Mouse (Mus musculus): ENCODE measurements around the gene Cage1. TPM values are rescaled to one million over a fixed set of nuclear protein-coding genes. Genes with fewer than 3 reads are reported as not detected.
A peak's percentile ranks its signal among the peaks of the same experiment; 100 is the strongest.

The Cage1 gene
- polyA plus RNA-seq (2012; rRNA removed) (0.50 and 0.57 TPM in 2 replicates), polyA plus RNA-seq (2014; fragmentation: Nextera tagmentation; extraction: Ambion mirVana) (1.3 TPM in 2 replicates)

DNA sequence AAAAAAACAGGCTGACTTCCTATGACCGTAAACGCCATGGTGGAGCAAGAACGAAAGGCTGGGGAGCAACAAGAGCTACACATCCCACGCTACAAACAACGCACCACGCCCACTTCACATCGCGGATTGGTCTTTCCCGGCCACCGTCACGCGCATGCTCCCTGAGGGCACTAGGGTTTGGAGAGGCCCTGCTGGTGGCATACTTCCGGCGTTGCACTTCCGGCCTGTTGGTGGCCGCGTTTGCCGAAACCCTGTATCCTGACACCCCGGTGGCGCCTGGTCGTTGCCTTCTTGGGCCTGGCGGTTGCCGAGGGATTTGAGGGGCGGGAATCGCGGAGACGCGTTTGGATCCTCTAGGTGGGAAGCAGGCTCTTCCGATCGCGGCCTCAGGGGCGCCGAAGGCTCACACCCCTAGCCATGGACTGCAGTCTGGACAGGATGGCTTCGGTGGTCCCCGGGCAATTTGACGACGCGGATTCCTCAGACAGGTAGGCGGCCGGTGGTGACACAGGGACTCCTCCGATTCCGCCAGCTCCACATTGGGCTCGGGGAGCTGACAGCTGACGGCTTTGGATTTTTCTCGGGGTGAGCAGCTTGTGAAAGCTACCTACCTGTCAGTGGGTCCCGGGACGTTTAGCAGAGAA, at the start of gene Cage1:
Cage1 (minus strand) TSS at position 26 of the 644 bp plus-strand sequence.
- peak within 1 kb of the TSS; percentile 94 for H3K4me2 ChIP-seq (replicated peaks; ENCODE audit: low read depth, low read length, severe bottlenecking)
- peak within 1 kb of the TSS; percentile 49 for H3K27ac ChIP-seq (replicated peaks; ENCODE audit: low read depth, low read length)
- DNase-seq (ENCODE audit: low spot score) (peak; percentile 97), ATAC-seq (ENCODE audit: low FRiP score, low read depth) (peak; percentile 97)
- H3K36me3 ChIP-seq (ENCODE audit: control insufficient read depth, insufficient read depth, low read length), result peaks cover 23% of the 10 kb centered on the region
- H3K9ac ChIP-seq (ENCODE audit: low read depth, low read length, severe bottlenecking), result peak within 1 kb of the TSS; percentile 86
- peak within 1 kb of the TSS; percentile 75 for H3K4me3 ChIP-seq (replicated peaks; ENCODE audit: low read length)
- no peaks in the 10 kb centered on the region for H3K27me3 ChIP-seq (ENCODE audit: control insufficient read depth, insufficient read depth, low read length)
- H3K9me3 ChIP-seq (ENCODE audit: control insufficient read depth, low read length), result no peaks in the 10 kb centered on the region
- 1% methylated on average over 44 of the region's 47 CpGs for WGBS
- TF ChIP-seq POLR2A (IDR thresholded peaks at IDR 0.05; ENCODE audit: borderline replicate concordance, extremely low read depth, insufficient read depth, insufficient read length), result peak; percentile 36; the same call in 1 of the 2 replicates
- H3K4me1 ChIP-seq (ENCODE audit: control insufficient read depth, insufficient read depth, low read length), result peaks cover 13% of the 10 kb centered on the region

DNA sequence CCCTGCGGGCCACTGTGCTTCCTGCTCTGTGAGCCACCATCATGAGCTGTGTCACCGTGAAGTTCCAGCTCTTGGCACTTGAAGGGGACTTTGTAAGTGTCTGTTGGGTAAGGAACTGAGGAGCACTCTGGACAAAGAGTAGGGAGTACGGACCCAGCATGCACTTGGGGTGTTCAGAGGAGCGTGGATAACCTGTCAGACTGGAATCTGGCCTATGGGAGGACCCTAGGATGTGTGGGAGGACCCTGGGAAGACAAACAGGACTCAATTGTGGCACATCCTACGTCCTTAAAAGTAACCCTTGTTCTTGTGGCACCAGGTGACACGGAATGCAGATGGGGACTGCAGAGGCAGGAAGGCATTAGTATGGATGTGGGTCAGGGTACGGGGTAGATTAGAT, 44.3 kb upstream of the Cage1 start:
- no peak for DNase-seq (ENCODE audit: low spot score)
- no peak overlapping the region for H3K27ac ChIP-seq (replicated peaks; ENCODE audit: low read depth, low read length)
- no peak for ATAC-seq (ENCODE audit: low FRiP score, low read depth)
- H3K9me3 ChIP-seq (ENCODE audit: control insufficient read depth, low read length), result no peaks in the 10 kb centered on the region
- no peak for TF ChIP-seq POLR2A (IDR thresholded peaks at IDR 0.05; ENCODE audit: borderline replicate concordance, extremely low read depth, insufficient read depth, insufficient read length)
- 77% methylated on average over 7 of the region's 7 CpGs for WGBS
- no peak overlapping the region for H3K9ac ChIP-seq (ENCODE audit: low read depth, low read length, severe bottlenecking)
- no peaks in the 10 kb centered on the region for H3K27me3 ChIP-seq (ENCODE audit: control insufficient read depth, insufficient read depth, low read length)
- H3K4me1 ChIP-seq (ENCODE audit: control insufficient read depth, insufficient read depth, low read length), result no peaks in the 10 kb centered on the region
- H3K4me3 ChIP-seq (replicated peaks; ENCODE audit: low read length), result no peak overlapping the region
- no peaks in the 10 kb centered on the region for H3K36me3 ChIP-seq (ENCODE audit: control insufficient read depth, insufficient read depth, low read length)
- no peak overlapping the region for H3K4me2 ChIP-seq (replicated peaks; ENCODE audit: low read depth, low read length, severe bottlenecking)

DNA sequence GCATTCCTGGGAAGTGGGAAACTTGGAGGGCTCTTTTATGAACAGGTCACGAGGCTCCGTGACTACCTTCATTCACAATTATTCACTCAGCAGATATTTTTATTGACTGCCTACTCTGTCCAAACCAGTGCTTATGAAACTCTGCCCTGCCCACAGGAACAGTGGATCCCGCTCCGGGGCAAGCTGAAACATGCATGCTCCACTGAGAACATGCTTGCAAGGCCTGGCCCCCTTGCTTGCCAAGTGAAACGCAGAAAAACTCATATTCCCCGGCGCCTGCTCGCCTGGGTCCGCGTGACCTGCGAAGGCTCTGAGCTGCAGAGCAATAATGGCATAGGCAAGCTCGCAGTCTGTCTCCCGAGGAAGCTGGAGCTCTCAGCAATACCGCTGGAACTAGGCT, 43.9 kb upstream of the Cage1 start:
- Histone ChIP-seq H3K9me3 (ENCODE audit: control insufficient read depth, low read length) (no peaks in the 10 kb centered on the region), H3K27me3 (ENCODE audit: control insufficient read depth, insufficient read depth, low read length) (no peaks in the 10 kb centered on the region), H3K4me2 (replicated peaks; ENCODE audit: low read depth, low read length, severe bottlenecking) (no peak overlapping the region), H3K27ac (replicated peaks; ENCODE audit: low read depth, low read length) (no peak overlapping the region), H3K9ac (ENCODE audit: low read depth, low read length, severe bottlenecking) (no peak overlapping the region), H3K4me1 (ENCODE audit: control insufficient read depth, insufficient read depth, low read length) (no peaks in the 10 kb centered on the region), H3K36me3 (ENCODE audit: control insufficient read depth, insufficient read depth, low read length) (no peaks in the 10 kb centered on the region), H3K4me3 (replicated peaks; ENCODE audit: low read length) (no peak overlapping the region)
- no peak for ATAC-seq (ENCODE audit: low FRiP score, low read depth)
- peak; percentile 12 for DNase-seq (ENCODE audit: low spot score)
- TF ChIP-seq POLR2A (IDR thresholded peaks at IDR 0.05; ENCODE audit: borderline replicate concordance, extremely low read depth, insufficient read depth, insufficient read length), result no peak
- WGBS, result 76% methylated on average over 14 of the region's 14 CpGs

DNA sequence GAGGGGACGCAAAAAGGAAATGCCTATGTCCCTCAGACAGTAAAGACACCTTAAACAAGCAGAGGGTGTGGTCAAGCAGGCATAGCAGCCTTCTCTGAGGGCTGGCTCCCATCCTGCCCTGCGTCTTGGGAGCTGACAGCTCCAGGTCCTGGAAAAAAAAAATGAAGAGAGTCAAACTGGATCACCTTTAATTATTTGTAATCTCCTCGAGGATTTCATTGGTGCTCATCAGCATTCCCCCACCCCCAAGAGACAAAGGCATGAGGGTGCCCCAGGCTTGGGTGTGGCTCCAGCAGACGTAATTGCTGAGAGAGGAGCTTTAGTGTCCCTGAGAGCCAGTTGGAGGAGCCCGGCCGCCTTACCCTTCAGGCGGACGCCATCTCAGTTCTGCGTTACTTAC, 43.1 kb upstream of the Cage1 start:
- Histone ChIP-seq H3K27me3 (ENCODE audit: control insufficient read depth, insufficient read depth, low read length) (no peaks in the 10 kb centered on the region), H3K4me1 (ENCODE audit: control insufficient read depth, insufficient read depth, low read length) (no peaks in the 10 kb centered on the region), H3K9me3 (ENCODE audit: control insufficient read depth, low read length) (no peaks in the 10 kb centered on the region), H3K36me3 (ENCODE audit: control insufficient read depth, insufficient read depth, low read length) (no peaks in the 10 kb centered on the region), H3K9ac (ENCODE audit: low read depth, low read length, severe bottlenecking) (no peak overlapping the region), H3K27ac (replicated peaks; ENCODE audit: low read depth, low read length) (no peak overlapping the region), H3K4me3 (replicated peaks; ENCODE audit: low read length) (no peak overlapping the region), H3K4me2 (replicated peaks; ENCODE audit: low read depth, low read length, severe bottlenecking) (no peak overlapping the region)
- WGBS, result 38% methylated on average over 9 of the region's 9 CpGs
- TF ChIP-seq POLR2A (IDR thresholded peaks at IDR 0.05; ENCODE audit: borderline replicate concordance, extremely low read depth, insufficient read depth, insufficient read length), result no peak
- DNase-seq (ENCODE audit: low spot score) (peak; percentile 15), ATAC-seq (ENCODE audit: low FRiP score, low read depth) (no peak)

DNA sequence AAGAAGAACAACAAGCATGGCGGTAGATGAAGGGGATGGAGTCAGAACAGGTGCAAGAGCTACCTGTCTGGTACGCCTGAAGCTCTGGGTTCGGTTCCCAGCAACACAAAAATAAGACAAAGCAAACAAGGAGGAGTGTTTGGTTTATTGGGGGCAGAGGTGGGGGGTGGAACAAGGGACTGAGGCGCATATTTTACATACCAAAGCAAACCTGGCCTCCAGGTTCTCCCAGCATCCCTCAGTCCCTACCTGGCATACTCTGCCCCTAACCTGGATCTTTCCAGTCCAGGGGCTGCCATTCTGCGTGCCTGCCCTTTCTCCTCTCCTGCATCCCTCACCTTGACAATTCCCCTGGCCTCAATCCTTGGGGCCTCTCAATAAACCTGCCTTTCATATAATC, 42.5 kb upstream of the Cage1 start:
- H3K9ac ChIP-seq (ENCODE audit: low read depth, low read length, severe bottlenecking), result no peak overlapping the region
- H3K36me3 ChIP-seq (ENCODE audit: control insufficient read depth, insufficient read depth, low read length), result no peaks in the 10 kb centered on the region
- TF ChIP-seq POLR2A (IDR thresholded peaks at IDR 0.05; ENCODE audit: borderline replicate concordance, extremely low read depth, insufficient read depth, insufficient read length), result no peak
- no peaks in the 10 kb centered on the region for H3K9me3 ChIP-seq (ENCODE audit: control insufficient read depth, low read length)
- H3K27me3 ChIP-seq (ENCODE audit: control insufficient read depth, insufficient read depth, low read length), result no peaks in the 10 kb centered on the region
- 67% methylated on average over 5 of the region's 5 CpGs for WGBS
- no peak overlapping the region for H3K27ac ChIP-seq (replicated peaks; ENCODE audit: low read depth, low read length)
- no peak for ATAC-seq (ENCODE audit: low FRiP score, low read depth)
- no peak overlapping the region for H3K4me3 ChIP-seq (replicated peaks; ENCODE audit: low read length)
- H3K4me2 ChIP-seq (replicated peaks; ENCODE audit: low read depth, low read length, severe bottlenecking), result no peak overlapping the region
- no peak for DNase-seq (ENCODE audit: low spot score)
- no peaks in the 10 kb centered on the region for H3K4me1 ChIP-seq (ENCODE audit: control insufficient read depth, insufficient read depth, low read length)
